Mouse (Mus musculus) forelimb bud, embryonic 11.5 days (tissue): Measurements from ENCODE around the gene Laptm4a.

Source experiments
- DNase-seq: peaks from one replicate; pipeline ENCODE4 v3.0.0-alpha.2; 2012; ENCODE audit warnings: low read depth, low spot score

Laptm4a gene

GRCm38 (mm10) chr12:8954161-8954561 lies 32.7 kb downstream of the Laptm4a start:
- DNase-seq: no peak

DNA sequence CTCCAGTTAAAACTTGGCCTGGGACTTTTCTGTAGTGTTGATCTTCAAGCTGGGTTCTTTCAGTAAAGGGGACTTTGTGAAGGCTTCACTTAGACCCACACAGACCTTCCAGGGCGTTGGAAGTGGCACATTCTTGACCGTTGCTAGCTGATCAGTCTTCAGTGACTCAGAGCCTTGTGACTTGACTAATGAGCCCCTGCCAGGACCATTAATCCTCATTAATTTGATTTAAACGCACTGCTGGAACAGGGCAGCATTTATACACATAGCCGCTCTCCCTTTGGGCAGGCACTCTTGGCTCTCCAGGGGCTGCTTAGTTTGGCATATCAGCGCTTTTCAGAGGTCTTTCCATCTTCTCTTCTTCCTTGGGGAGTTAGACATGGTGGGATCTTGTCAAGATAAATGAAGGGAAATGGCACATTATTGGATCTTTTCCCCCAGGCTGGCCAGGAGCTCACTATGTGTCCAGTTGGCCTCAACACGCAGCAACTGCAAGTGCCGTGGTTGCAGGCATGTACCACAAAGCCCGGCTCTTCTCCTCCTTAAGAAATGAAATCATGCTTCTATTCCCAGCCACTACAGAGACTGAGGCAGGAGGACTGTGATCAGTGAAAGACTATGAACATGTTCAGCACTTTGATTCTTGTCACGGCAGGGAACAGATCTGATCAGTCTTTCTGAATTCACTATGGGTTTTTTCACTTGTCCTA lies 40.3 kb downstream of the Laptm4a start:
- no peak for DNase-seq

DNA sequence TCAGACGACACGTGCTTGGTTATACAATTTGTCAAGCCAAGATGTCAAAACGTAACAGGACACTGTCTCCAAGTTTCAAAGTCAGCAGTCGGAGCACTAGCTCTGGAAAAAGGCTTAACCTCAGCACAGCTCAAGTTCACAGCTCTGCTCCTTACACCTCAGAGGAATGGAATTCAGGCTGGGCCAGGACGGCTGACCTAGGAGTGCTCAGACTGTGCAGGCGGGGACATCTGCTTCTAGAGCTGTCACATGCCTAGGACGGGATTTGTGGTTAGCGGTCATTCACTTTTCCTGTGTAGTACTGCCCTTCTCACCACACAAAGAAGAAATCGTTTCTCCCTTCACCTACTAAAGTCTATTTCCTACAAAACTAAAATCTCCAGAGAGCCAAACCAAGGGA lies 48.4 kb downstream of the Laptm4a start:
- peak; percentile 80 for DNase-seq

DNA sequence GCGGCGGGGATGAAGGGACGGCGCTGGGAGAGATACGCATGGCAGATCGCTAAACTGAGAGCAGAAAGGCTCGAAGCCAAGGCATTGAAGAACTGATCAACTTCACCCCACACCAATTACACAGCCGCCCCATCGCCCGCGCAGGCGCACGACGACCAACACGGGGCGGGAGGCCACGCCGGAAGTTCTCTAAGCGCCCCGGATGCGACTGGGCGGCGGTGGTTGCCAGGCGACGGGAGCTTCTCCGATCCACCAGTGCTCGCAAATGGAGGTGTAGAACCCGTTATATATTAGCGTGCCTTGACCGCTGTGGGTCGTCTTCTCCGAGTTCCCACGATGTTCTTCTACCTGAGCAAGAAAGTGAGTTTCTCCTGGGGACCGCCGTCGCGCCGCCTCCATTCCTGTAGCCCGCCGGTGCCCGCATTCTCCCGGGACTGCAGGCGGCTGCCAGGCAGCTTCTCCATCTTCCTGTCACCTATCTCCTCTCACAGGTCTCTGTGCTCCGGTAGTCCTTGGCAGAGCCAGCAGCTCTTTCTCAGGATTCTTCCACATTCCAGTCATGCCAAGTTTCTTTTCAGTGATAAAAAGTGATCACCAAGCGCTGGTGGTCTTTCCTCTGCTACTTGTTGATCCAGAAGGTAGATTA lies 52.5 kb downstream of the Laptm4a start, which contains the start of gene Wdr35:
Gene Wdr35 (plus strand): TSS at position 73 of the 646 bp plus-strand sequence.
- peak; percentile 55 for DNase-seq

DNA sequence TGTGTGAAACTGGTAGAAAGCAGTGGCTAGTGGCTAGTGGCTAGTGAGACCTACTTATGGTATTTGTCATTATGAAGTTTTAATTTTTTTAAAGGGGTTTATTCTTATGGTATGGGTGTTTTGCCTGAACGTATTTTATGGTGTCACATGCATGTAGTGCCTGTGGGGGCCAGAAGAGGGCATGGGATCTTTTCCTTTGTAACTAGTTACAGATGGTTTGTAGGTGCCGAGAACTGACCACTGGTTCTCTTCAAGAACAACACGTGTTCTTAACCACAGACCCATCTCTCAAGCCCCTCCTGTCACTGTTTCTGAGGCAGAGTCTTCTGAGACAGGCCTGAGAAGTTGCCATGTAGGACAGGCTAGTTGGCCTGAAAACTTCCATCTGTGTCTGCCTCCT lies 53.6 kb downstream of the Laptm4a start:
- DNase-seq: no peak
